Mouse (Mus musculus): ENCODE measurements around the gene Tab1. TPM values are rescaled to one million over a fixed set of nuclear protein-coding genes. Genes with fewer than 3 reads are reported as not detected.

Tab1 gene
- total and polyA plus RNA-seq, 2 experiments from 2014 or later = 23.6 to 43.5 TPM

DNA sequence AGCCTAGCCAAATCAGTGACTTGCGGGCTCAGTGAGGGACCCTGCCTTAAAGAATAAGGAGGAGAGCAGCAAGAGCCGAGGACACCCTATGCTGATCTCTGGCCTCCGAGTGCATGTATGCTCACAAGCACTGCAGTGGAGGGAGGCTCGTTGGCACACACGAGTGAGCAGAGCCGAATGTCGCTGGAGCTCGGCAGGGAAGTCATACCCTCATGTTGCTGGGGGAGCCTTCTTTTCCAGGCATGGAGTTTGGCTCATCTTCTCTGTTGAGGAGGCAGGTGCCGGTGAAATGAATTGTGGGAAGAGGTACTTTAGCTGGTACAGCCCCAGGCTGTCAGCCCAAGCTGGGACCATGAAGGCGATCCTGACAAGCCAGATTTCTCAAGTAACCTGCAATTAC lies 36.5 kb upstream of the Tab1 start:
- no peak for TF ChIP-seq CTCF (IDR thresholded peaks at IDR 0.05)
- no peak overlapping the region for H3K4me3 ChIP-seq (ENCODE audit: low read depth, low read length)
- no peak overlapping the region for H3K4me2 ChIP-seq (ENCODE audit: low read depth, low read length, poor library complexity, severe bottlenecking)
- DNase-seq (ENCODE audit: low spot score) (no peak), ATAC-seq (ENCODE audit: low FRiP score) (no peak)
- no peak overlapping the region for H3K27ac ChIP-seq (ENCODE audit: low read depth, low read length)
- no peaks in the 10 kb centered on the region for H3K27me3 ChIP-seq (ENCODE audit: insufficient read depth, low read length)
- H3K9ac ChIP-seq (replicated peaks; ENCODE audit: low read length, poor library complexity, severe bottlenecking) = no peak overlapping the region
- no peaks in the 10 kb centered on the region for H3K9me3 ChIP-seq (ENCODE audit: low read length)
- H3K36me3 ChIP-seq (ENCODE audit: insufficient read depth, low read length) = peaks cover 3% of the 10 kb centered on the region; the same call in 1 of the 2 replicates
- 60% methylated on average over 10 of the region's 10 CpGs for WGBS
- peaks cover 11% of the 10 kb centered on the region for H3K4me1 ChIP-seq (ENCODE audit: insufficient read depth, low read length)

DNA sequence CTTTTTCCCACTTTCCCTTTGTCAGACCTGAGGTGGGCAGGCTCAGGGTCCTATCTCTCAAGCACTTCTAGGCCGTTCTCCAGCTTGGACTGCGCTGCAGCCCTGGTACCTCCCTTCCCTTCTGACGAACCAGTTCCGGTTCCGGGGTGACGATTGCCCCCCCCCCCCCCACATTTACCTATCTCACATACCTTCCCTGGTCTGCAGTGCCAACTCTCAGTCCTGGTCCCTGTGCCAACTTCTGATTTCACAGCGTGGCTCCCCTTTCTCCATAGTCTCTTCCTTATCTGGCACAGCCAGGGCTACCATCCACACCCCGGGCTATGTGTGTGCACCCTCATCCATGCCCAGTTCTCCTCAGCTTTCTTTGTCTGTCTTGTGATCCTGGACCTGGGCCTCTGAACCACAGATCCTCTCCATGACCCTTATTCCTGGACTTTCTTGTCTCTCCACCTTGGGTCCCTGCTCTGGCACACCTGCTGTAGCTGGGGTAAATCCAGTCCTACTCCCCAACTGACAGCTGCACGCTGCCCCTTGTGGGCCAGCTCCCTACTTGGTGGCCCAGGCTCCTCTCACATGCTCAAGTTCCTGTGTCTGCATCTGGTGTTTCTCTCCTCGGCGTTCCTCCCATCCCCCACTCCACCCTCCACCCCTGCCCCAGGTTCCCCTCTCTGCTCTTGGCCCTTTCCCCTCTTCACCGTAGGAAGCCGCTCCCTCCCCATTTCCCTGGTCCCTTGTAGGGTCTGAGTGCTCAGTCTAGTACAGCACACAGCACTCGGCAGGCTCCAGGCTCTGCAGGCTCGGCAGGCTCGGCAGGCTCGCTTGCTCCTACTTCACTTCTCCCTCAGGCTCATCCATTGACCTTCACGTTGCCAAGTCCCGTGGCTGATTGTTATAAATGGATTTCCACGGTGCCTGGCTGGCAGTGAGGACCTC lies 35.7 kb upstream of the Tab1 start:
- ATAC-seq (ENCODE audit: low FRiP score) (0 out of 2 replicates have a peak, but pooled peaks have one; percentile 29), DNase-seq (ENCODE audit: low spot score) (peak; percentile 66)

DNA sequence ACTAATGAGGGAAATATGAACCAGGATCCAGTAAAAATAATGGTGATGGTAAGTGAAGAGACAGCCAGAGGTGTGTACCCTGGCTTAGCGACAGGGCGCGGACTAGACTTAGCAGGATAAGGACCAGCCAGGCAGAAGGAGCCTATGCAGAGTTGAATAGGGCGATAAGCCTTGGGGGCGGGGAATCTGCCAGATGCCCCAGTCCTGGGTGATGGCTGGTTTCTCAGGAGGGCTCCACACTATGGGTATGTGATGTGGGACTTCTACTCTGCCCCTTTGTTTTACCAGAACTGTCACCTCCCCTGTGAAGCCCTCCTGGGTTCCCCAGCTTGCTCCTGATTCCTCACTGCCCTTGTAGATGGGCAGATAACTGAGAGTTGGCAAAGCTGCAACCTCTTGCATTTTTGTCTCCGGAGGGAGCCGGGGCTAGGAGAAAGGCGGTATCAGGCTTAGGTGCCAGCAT lies 34.9 kb upstream of the Tab1 start:
- no peak for TF ChIP-seq CTCF (IDR thresholded peaks at IDR 0.05)
- H3K9me3 ChIP-seq (ENCODE audit: low read length) = no peaks in the 10 kb centered on the region
- H3K27me3 ChIP-seq (ENCODE audit: insufficient read depth, low read length) = no peaks in the 10 kb centered on the region
- peaks cover 11% of the 10 kb centered on the region for H3K4me1 ChIP-seq (ENCODE audit: insufficient read depth, low read length)
- H3K36me3 ChIP-seq (ENCODE audit: insufficient read depth, low read length) = peaks cover 4% of the 10 kb centered on the region; the same call in 1 of the 2 replicates
- ATAC-seq (ENCODE audit: low FRiP score) (0 out of 2 replicates have a peak, but pooled peaks have one; percentile 31), DNase-seq (ENCODE audit: low spot score) (no peak)
- no peak overlapping the region for H3K9ac ChIP-seq (replicated peaks; ENCODE audit: low read length, poor library complexity, severe bottlenecking)
- no peak overlapping the region for H3K4me2 ChIP-seq (ENCODE audit: low read depth, low read length, poor library complexity, severe bottlenecking)
- H3K27ac ChIP-seq (ENCODE audit: low read depth, low read length) = peak overlapping the region; percentile 38; the same call in 1 of the 2 replicates
- 34% methylated on average over 8 of the region's 8 CpGs for WGBS
- H3K4me3 ChIP-seq (ENCODE audit: low read depth, low read length) = no peak overlapping the region

More for the DNA sequence above, 35.7 kb upstream of the Tab1 start:
- WGBS = 23% methylated on average over 19 of the region's 20 CpGs
- peak overlapping the region; percentile 38; the same call in 1 of the 2 replicates for H3K27ac ChIP-seq (ENCODE audit: low read depth, low read length)
- peaks cover 11% of the 10 kb centered on the region for H3K4me1 ChIP-seq (ENCODE audit: insufficient read depth, low read length)
- no peak overlapping the region; the same call in 1 of the 2 replicates for H3K4me2 ChIP-seq (ENCODE audit: low read depth, low read length, poor library complexity, severe bottlenecking)
- H3K36me3 ChIP-seq (ENCODE audit: insufficient read depth, low read length) = peaks cover 4% of the 10 kb centered on the region; the same call in 1 of the 2 replicates
- H3K9me3 ChIP-seq (ENCODE audit: low read length) = no peaks in the 10 kb centered on the region
- TF ChIP-seq CTCF (IDR thresholded peaks at IDR 0.05) = no peak
- no peak overlapping the region for H3K4me3 ChIP-seq (ENCODE audit: low read depth, low read length)
- H3K27me3 ChIP-seq (ENCODE audit: insufficient read depth, low read length) = no peaks in the 10 kb centered on the region
- H3K9ac ChIP-seq (replicated peaks; ENCODE audit: low read length, poor library complexity, severe bottlenecking) = no peak overlapping the region

DNA sequence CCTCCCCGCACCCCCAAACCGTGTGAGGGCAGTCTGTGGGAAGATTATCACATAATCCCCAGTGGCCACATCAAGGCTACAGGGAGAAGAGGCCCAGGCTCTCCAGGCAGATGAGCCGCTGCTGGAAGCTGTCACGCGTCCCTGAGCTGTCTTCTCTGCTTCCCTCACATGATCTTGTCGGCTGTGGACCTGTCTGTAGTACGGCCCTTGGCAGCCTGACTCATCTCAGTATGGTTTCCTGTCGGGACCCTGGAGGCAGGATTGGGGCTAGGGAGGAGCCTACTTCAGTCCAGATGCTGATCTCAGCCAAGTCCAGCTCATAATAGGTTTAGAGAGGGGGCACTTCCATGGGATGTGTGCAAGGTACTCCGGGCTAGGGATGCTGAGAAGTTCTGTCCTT lies 34.1 kb upstream of the Tab1 start:
- WGBS = 37% methylated on average over 9 of the region's 9 CpGs
- DNase-seq (ENCODE audit: low spot score) (no peak), ATAC-seq (ENCODE audit: low FRiP score) (no peak)
- Histone ChIP-seq H3K27me3 (ENCODE audit: insufficient read depth, low read length) (no peaks in the 10 kb centered on the region), H3K9ac (replicated peaks; ENCODE audit: low read length, poor library complexity, severe bottlenecking) (peak overlapping the region; percentile 1; the same call in 1 of the 2 replicates), H3K36me3 (ENCODE audit: insufficient read depth, low read length) (peaks cover 4% of the 10 kb centered on the region; the same call in 1 of the 2 replicates), H3K4me1 (ENCODE audit: insufficient read depth, low read length) (peaks cover 9% of the 10 kb centered on the region), H3K4me3 (ENCODE audit: low read depth, low read length) (no peak overlapping the region), H3K27ac (ENCODE audit: low read depth, low read length) (no peak overlapping the region), H3K4me2 (ENCODE audit: low read depth, low read length, poor library complexity, severe bottlenecking) (no peak overlapping the region), H3K9me3 (ENCODE audit: low read length) (no peaks in the 10 kb centered on the region)
- no peak for TF ChIP-seq CTCF (IDR thresholded peaks at IDR 0.05)

DNA sequence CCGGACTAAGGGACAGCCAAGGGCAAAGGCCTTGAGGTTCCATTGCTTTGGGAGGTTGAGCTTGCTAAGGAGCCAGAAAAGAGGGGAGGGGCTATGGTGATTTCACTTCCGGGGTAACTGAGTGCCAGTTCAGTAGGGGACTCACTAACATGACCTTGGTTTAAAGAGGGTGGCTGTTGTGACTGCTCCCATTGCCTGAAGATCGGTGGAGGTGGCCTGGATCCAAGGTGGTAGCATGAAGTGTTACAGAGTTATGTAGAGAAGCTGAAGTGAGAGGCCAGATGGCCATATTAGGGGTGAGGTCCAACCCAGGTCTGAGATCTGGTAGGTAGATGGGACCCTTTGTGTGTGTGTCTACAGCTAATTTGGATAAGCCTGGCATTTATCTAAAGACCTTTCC lies 33.5 kb upstream of the Tab1 start:
- DNase-seq (ENCODE audit: low spot score) = no peak
- H3K4me1 ChIP-seq (ENCODE audit: insufficient read depth, low read length) = peaks cover 9% of the 10 kb centered on the region
- H3K36me3 ChIP-seq (ENCODE audit: insufficient read depth, low read length) = peaks cover 4% of the 10 kb centered on the region; the same call in 1 of the 2 replicates
- H3K27me3 ChIP-seq (ENCODE audit: insufficient read depth, low read length) = no peaks in the 10 kb centered on the region
- no peak overlapping the region for H3K4me3 ChIP-seq (ENCODE audit: low read depth, low read length)
- ATAC-seq (ENCODE audit: low FRiP score) = no peak
- no peaks in the 10 kb centered on the region for H3K9me3 ChIP-seq (ENCODE audit: low read length)
- no peak overlapping the region for H3K4me2 ChIP-seq (ENCODE audit: low read depth, low read length, poor library complexity, severe bottlenecking)
- H3K9ac ChIP-seq (replicated peaks; ENCODE audit: low read length, poor library complexity, severe bottlenecking) = no peak overlapping the region
- TF ChIP-seq CTCF (IDR thresholded peaks at IDR 0.05) = no peak
- 83% methylated on average over 3 of the region's 3 CpGs for WGBS
- H3K27ac ChIP-seq (ENCODE audit: low read depth, low read length) = no peak overlapping the region

DNA sequence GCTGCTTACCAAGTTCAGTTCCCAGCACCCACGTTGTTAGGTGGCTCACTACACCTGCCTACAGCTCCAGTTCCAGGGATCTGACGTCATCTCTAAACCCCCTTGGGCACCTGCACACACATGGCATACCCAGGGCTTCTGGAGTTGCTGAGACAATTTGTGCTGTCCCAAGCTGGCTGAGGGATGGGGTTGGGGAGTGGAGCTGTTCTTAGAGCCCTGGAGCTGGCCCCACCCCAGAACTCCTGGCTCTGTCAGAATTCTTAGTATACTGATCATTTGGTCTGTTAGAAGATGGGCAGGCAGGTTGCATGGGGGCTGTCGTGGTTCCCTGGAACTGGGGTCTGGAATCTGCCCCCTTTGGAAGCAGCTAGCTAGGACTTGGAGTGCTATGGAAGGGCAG lies 32.7 kb upstream of the Tab1 start:
- Histone ChIP-seq H3K4me3 (ENCODE audit: low read depth, low read length) (no peak overlapping the region), H3K9me3 (ENCODE audit: low read length) (no peaks in the 10 kb centered on the region), H3K4me1 (ENCODE audit: insufficient read depth, low read length) (peaks cover 11% of the 10 kb centered on the region), H3K27me3 (ENCODE audit: insufficient read depth, low read length) (no peaks in the 10 kb centered on the region), H3K4me2 (ENCODE audit: low read depth, low read length, poor library complexity, severe bottlenecking) (no peak overlapping the region), H3K27ac (ENCODE audit: low read depth, low read length) (no peak overlapping the region), H3K36me3 (ENCODE audit: insufficient read depth, low read length) (peaks cover 4% of the 10 kb centered on the region; the same call in 1 of the 2 replicates), H3K9ac (replicated peaks; ENCODE audit: low read length, poor library complexity, severe bottlenecking) (no peak overlapping the region)
- 88% methylated on average over 3 of the region's 3 CpGs for WGBS
- ATAC-seq (ENCODE audit: low FRiP score) (no peak), DNase-seq (ENCODE audit: low spot score) (no peak)
- TF ChIP-seq CTCF (IDR thresholded peaks at IDR 0.05) = no peak

Measured in midbrain, postnatal 0 days (tissue).